Mouse (Mus musculus): ENCODE results near the gene Gm20773. TPM values are rescaled to one million over a fixed set of nuclear protein-coding genes. Genes with fewer than 3 reads are reported as not detected.

Gene Gm20773
- not detected in 2 replicates for polyA plus RNA-seq (2012; rRNA removed)

GRCm38 (mm10) chrY:13493726-13494125, at the start of gene Gm20773:
Gm20773 (plus strand) TSS chrY:13494026.

GRCm38 (mm10) chrY:13465479-13465878, 28.3 kb upstream of the Gm20773 start, which contains the start of gene Gm21866:
Gm21866 (minus strand) TSS chrY:13465579.

Other genes starting within 250 kb of the Gm20773 start
- not detected in 2 replicates for gene Gm21440, start 241.6 kb upstream of the Gm20773 start, polyA plus RNA-seq (2012; rRNA removed)
- gene Gm21454, start 241.6 kb upstream of the Gm20773 start, polyA plus RNA-seq (2012; rRNA removed), result not detected in 2 replicates
- gene Gm21725, start 145.0 kb upstream of the Gm20773 start, polyA plus RNA-seq (2012; rRNA removed), result not detected in 2 replicates
- not detected in 2 replicates for gene Gm21866, start 28.4 kb upstream of the Gm20773 start, polyA plus RNA-seq (2012; rRNA removed)